Mouse (Mus musculus): ENCODE measurements around the gene Rassf4. TPM values are rescaled to one million over a fixed set of nuclear protein-coding genes. Genes with fewer than 3 reads are reported as not detected.

Rassf4 gene
- polyA plus RNA-seq (2015; fragmentation: Nextera tagmentation; extraction: Ambion mirVana): 10.4 and 10.6 TPM in 2 replicates

- Histone ChIP-seq H3K4me3 (peak within 1 kb of the TSS; percentile 59), H3K27me3 (replicated peaks) (no peaks in the 10 kb centered on the region), H3K4me1 (peaks cover 43% of the 10 kb centered on the region), H3K27ac (0 out of 2 replicates have a peak within 1 kb of the TSS, but pooled peaks have one; percentile 49), H3K36me3 (replicated peaks) (no peaks in the 10 kb centered on the region), H3K9ac (peak within 1 kb of the TSS; percentile 56), H3K9me3 (no peaks in the 10 kb centered on the region), H3K4me2 (peak within 1 kb of the TSS; percentile 98)
- ATAC-seq (replicated peaks): peak; percentile 93
- under 1% methylated on average over 44 of the region's 44 CpGs for WGBS
These were observed at the start of gene Rassf4 for GRCm38 (mm10) chr6:116673471-116674282. TSS of gene Rassf4 (minus strand) at chr6:116673952.

GRCm38 (mm10) chr6:116718920-116719319 lies 45.2 kb upstream of the Rassf4 start:
- no peaks in the 10 kb centered on the region for H3K9me3 ChIP-seq
- no peak overlapping the region for H3K27ac ChIP-seq
- no peak overlapping the region for H3K9ac ChIP-seq
- no peaks in the 10 kb centered on the region for H3K36me3 ChIP-seq (replicated peaks)
- no peaks in the 10 kb centered on the region for H3K27me3 ChIP-seq (replicated peaks)
- ATAC-seq (replicated peaks): no peak
- no peak overlapping the region for H3K4me3 ChIP-seq
- 93% methylated on average over 4 of the region's 4 CpGs for WGBS
- no peaks in the 10 kb centered on the region for H3K4me1 ChIP-seq
- no peak overlapping the region for H3K4me2 ChIP-seq

- ATAC-seq (replicated peaks): no peak
- WGBS: 82% methylated on average over 4 of the region's 4 CpGs
- no peak overlapping the region for H3K4me3 ChIP-seq
These were observed 44.6 kb upstream of the Rassf4 start for GRCm38 (mm10) chr6:116718361-116718760.

GRCm38 (mm10) chr6:116717851-116718250 lies 44.1 kb upstream of the Rassf4 start:
- no peaks in the 10 kb centered on the region for H3K4me1 ChIP-seq
- H3K4me3 ChIP-seq: no peak overlapping the region
- no peak overlapping the region for H3K9ac ChIP-seq
- no peaks in the 10 kb centered on the region for H3K9me3 ChIP-seq
- ATAC-seq (replicated peaks): no peak
- H3K36me3 ChIP-seq (replicated peaks): no peaks in the 10 kb centered on the region
- 89% methylated on average over 7 of the region's 7 CpGs for WGBS
- no peak overlapping the region for H3K4me2 ChIP-seq
- H3K27ac ChIP-seq: no peak overlapping the region
- no peaks in the 10 kb centered on the region for H3K27me3 ChIP-seq (replicated peaks)

More at GRCm38 (mm10) chr6:116718361-116718760, 44.6 kb upstream of the Rassf4 start:
- Histone ChIP-seq H3K9ac (no peak overlapping the region), H3K27me3 (replicated peaks) (no peaks in the 10 kb centered on the region), H3K36me3 (replicated peaks) (no peaks in the 10 kb centered on the region), H3K4me2 (no peak overlapping the region), H3K27ac (no peak overlapping the region), H3K9me3 (no peaks in the 10 kb centered on the region), H3K4me1 (no peaks in the 10 kb centered on the region)

GRCm38 (mm10) chr6:116716666-116717065 lies 42.9 kb upstream of the Rassf4 start, which contains the start of gene Tmem72:
TSS of gene Tmem72 (minus strand) at chr6:116716913.
- Histone ChIP-seq H3K36me3 (replicated peaks) (no peaks in the 10 kb centered on the region), H3K4me1 (no peaks in the 10 kb centered on the region), H3K27ac (no peak within 1 kb of the TSS), H3K4me3 (no peak within 1 kb of the TSS), H3K9ac (no peak within 1 kb of the TSS), H3K27me3 (replicated peaks) (no peaks in the 10 kb centered on the region), H3K4me2 (no peak within 1 kb of the TSS), H3K9me3 (no peaks in the 10 kb centered on the region)
- 69% methylated on average over 8 of the region's 8 CpGs for WGBS
- no peak for ATAC-seq (replicated peaks)

- H3K36me3 ChIP-seq (replicated peaks): no peaks in the 10 kb centered on the region
- H3K9ac ChIP-seq: no peak overlapping the region
- 81% methylated on average over 2 of the region's 2 CpGs for WGBS
- H3K4me1 ChIP-seq: no peaks in the 10 kb centered on the region
- no peaks in the 10 kb centered on the region for H3K9me3 ChIP-seq
- no peak overlapping the region for H3K4me3 ChIP-seq
- no peak overlapping the region for H3K27ac ChIP-seq
- H3K27me3 ChIP-seq (replicated peaks): no peaks in the 10 kb centered on the region
- no peak for ATAC-seq (replicated peaks)
- no peak overlapping the region for H3K4me2 ChIP-seq
These were observed 41.4 kb upstream of the Rassf4 start for GRCm38 (mm10) chr6:116715166-116715565.

GRCm38 (mm10) chr6:116714576-116714975 lies 40.8 kb upstream of the Rassf4 start:
- WGBS: 85% methylated on average over 5 of the region's 5 CpGs
- Histone ChIP-seq H3K27me3 (replicated peaks) (no peaks in the 10 kb centered on the region), H3K4me1 (no peaks in the 10 kb centered on the region), H3K4me2 (no peak overlapping the region), H3K4me3 (no peak overlapping the region), H3K9me3 (no peaks in the 10 kb centered on the region), H3K9ac (no peak overlapping the region), H3K36me3 (replicated peaks) (no peaks in the 10 kb centered on the region), H3K27ac (no peak overlapping the region)
- no peak for ATAC-seq (replicated peaks)

- no peak for ATAC-seq (replicated peaks)
- WGBS: 85% methylated on average over 3 of the region's 3 CpGs
- Histone ChIP-seq H3K9me3 (no peaks in the 10 kb centered on the region), H3K27me3 (replicated peaks) (no peaks in the 10 kb centered on the region), H3K36me3 (replicated peaks) (no peaks in the 10 kb centered on the region), H3K4me3 (no peak overlapping the region), H3K9ac (no peak overlapping the region), H3K4me2 (no peak overlapping the region), H3K27ac (no peak overlapping the region), H3K4me1 (no peaks in the 10 kb centered on the region)
These were observed 40.2 kb upstream of the Rassf4 start for GRCm38 (mm10) chr6:116713966-116714365.

- Histone ChIP-seq H3K36me3 (replicated peaks) (no peaks in the 10 kb centered on the region), H3K27me3 (replicated peaks) (no peaks in the 10 kb centered on the region), H3K4me2 (no peak overlapping the region), H3K4me1 (no peaks in the 10 kb centered on the region), H3K9ac (no peak overlapping the region), H3K27ac (no peak overlapping the region), H3K9me3 (no peaks in the 10 kb centered on the region), H3K4me3 (no peak overlapping the region)
- 85% methylated on average over 3 of the region's 3 CpGs for WGBS
- no peak for ATAC-seq (replicated peaks)
These were observed 38.8 kb upstream of the Rassf4 start for GRCm38 (mm10) chr6:116712503-116712902.

GRCm38 (mm10) chr6:116712062-116712461 lies 38.3 kb upstream of the Rassf4 start:
- H3K4me1 ChIP-seq: no peaks in the 10 kb centered on the region

GRCm38 (mm10) chr6:116704320-116704719 lies 30.6 kb upstream of the Rassf4 start:
- H3K9me3 ChIP-seq: no peaks in the 10 kb centered on the region
- H3K36me3 ChIP-seq (replicated peaks): no peaks in the 10 kb centered on the region
- no peak overlapping the region for H3K27ac ChIP-seq
- 64% methylated on average over 6 of the region's 6 CpGs for WGBS
- H3K4me3 ChIP-seq: no peak overlapping the region
- no peak overlapping the region for H3K9ac ChIP-seq
- H3K4me1 ChIP-seq: no peaks in the 10 kb centered on the region
- no peak for ATAC-seq (replicated peaks)
- H3K4me2 ChIP-seq: no peak overlapping the region
- H3K27me3 ChIP-seq (replicated peaks): no peaks in the 10 kb centered on the region

More at GRCm38 (mm10) chr6:116712062-116712461, 38.3 kb upstream of the Rassf4 start:
- Histone ChIP-seq H3K9ac (no peak overlapping the region), H3K9me3 (no peaks in the 10 kb centered on the region), H3K4me2 (no peak overlapping the region), H3K27me3 (replicated peaks) (no peaks in the 10 kb centered on the region), H3K4me3 (no peak overlapping the region), H3K27ac (no peak overlapping the region), H3K36me3 (replicated peaks) (no peaks in the 10 kb centered on the region)
- 41% methylated on average over 5 of the region's 5 CpGs for WGBS
- no peak for ATAC-seq (replicated peaks)

- ATAC-seq (replicated peaks): no peak
- Histone ChIP-seq H3K36me3 (replicated peaks) (no peaks in the 10 kb centered on the region), H3K9ac (no peak overlapping the region), H3K27me3 (replicated peaks) (no peaks in the 10 kb centered on the region), H3K4me1 (no peaks in the 10 kb centered on the region), H3K4me3 (no peak overlapping the region), H3K9me3 (no peaks in the 10 kb centered on the region), H3K4me2 (no peak overlapping the region), H3K27ac (no peak overlapping the region)
These were observed 27.1 kb upstream of the Rassf4 start for GRCm38 (mm10) chr6:116700821-116701220.

- H3K36me3 ChIP-seq (replicated peaks): no peaks in the 10 kb centered on the region
- no peak overlapping the region for H3K4me3 ChIP-seq
- ATAC-seq (replicated peaks): no peak
- 95% methylated on average over 4 of the region's 4 CpGs for WGBS
- H3K9me3 ChIP-seq: no peaks in the 10 kb centered on the region
- H3K27me3 ChIP-seq (replicated peaks): no peaks in the 10 kb centered on the region
- no peaks in the 10 kb centered on the region for H3K4me1 ChIP-seq
- H3K9ac ChIP-seq: no peak overlapping the region
- no peak overlapping the region for H3K4me2 ChIP-seq
- no peak overlapping the region for H3K27ac ChIP-seq
These were observed 24.2 kb upstream of the Rassf4 start for GRCm38 (mm10) chr6:116697896-116698425.
